Mouse (Mus musculus) cerebellum, adult 2 months (tissue): ENCODE measurements around the gene Smim24.

ENCODE experiments used
- CTCF ChIP-seq: fragments of 200-500 bp; IDR thresholded peaks from 2 replicates; pipeline ENCODE4 v1.5.1; 2011; ENCODE audit warnings: low read depth, mild to moderate bottlenecking, control low read depth, low read length, moderate library complexity, borderline replicate concordance; ENCODE audit not compliant: insufficient read depth
- POLR2A ChIP-seq: fragments of 200-500 bp; IDR thresholded peaks from 2 replicates; pipeline ENCODE4 v1.6.1; 2011; ENCODE audit warnings: low read length, control low read depth, borderline replicate concordance; ENCODE audit not compliant: insufficient read depth

DNA sequence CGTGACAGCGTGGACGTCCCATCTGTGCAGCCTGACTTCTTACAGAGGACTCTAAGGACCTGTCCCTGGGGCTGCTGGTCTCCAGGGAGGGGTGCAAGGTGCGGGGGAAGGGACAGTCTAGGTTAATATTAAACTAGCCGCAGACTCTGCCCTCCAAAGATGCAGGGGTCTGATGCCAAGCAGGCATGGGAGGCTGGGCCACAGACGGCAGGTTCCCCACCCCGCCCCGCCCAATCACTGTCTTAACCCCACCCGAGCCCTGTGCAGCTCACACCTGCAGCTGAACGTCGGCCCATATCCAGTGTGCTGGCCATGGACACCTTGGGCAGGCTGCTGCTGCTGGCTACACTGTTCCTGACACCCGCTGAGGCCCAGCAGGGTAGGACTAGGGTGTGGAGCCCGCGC, at the start of gene Smim24:
- no peak for TF ChIP-seq CTCF
- TF ChIP-seq POLR2A: no peak
